Mouse (Mus musculus): ENCODE results near the gene Pheta1. TPM values are rescaled to one million over a fixed set of nuclear protein-coding genes. Genes with fewer than 3 reads are reported as not detected.

Gene Pheta1
- total RNA-seq (2021): 1 to 10 TPM; 4.7 to 6.4 TPM
- long read RNA-seq, experiment 1, transcript Pheta1-201 (4 exons, 2,368 nt): major isoform, 6 of 10 reads
- long read RNA-seq, experiment 1, partial matches to known transcripts: 0 of 10 reads
- long read RNA-seq, experiment 1, other reads (novel, unspliced or antisense): 3 of 10 reads
- long read RNA-seq, experiment 2, transcript Pheta1-201 (4 exons, 2,368 nt): major isoform, 11 of 20 reads
- long read RNA-seq, experiment 2, partial matches to known transcripts: 0 of 20 reads
- long read RNA-seq, experiment 2, other reads (novel, unspliced or antisense): 6 of 20 reads

DNA sequence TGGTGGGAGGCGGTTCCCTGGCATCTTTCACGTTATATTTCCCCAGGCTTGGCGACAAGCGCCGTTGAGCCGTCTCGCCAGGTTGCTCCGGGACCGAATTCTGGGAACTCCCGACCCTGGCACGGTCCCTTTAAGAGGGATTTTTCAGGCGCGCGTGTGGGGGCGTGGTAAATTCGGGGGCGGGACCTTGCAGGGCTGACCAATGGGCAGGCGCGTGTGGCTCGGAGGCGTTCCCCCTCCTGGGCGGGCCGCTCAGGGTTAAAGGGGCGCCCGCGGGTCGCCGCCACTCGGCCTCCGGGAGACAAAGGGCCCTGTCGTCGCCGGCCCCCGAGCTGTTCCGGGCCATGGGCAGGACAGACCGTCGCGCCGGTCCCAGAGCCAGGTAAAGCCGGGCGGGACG is at the start of gene Pheta1:
TSS of gene Pheta1 (plus strand) at position 242 of the 400 bp plus-strand sequence.
- no peak for TF ChIP-seq CTCF (IDR thresholded peaks at IDR 0.05)
- intact Hi-C loops (cut with DNase I): loop anchor here (10.0 kb wide), 1 partner anchor 54 kb away; no protein-coding TSS in a partner anchor
- peak within 1 kb of the TSS; percentile 87 for H3K27ac ChIP-seq
- DNase-seq: peak; percentile 97
- peak within 1 kb of the TSS; percentile 93 for H3K4me3 ChIP-seq

DNA sequence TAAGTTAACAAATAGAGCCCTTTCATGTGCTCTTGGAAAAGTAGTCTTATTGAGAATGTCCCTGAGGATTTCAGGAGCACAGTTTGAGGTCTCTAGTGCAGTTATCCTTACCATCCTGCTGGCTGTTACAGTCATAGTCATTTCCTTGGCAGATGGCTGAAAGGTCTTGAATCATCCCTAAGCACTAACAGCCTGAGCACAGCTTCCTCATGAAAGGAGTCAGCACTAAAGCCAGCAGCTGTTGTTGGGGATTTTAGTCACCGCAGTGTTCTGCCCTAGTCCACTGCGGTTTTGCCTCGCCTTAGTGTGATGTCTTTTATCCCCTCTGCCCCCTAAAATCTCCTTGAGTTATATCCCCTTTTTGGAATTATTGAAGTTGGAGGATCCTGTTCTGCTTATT is 41.6 kb upstream of the Pheta1 start:
- no peak for TF ChIP-seq CTCF (IDR thresholded peaks at IDR 0.05)
- no peak for DNase-seq
- peak overlapping the region; percentile 68 for H3K27ac ChIP-seq
- intact Hi-C loops (cut with DNase I): no loop called here
- no peak overlapping the region for H3K4me3 ChIP-seq

DNA sequence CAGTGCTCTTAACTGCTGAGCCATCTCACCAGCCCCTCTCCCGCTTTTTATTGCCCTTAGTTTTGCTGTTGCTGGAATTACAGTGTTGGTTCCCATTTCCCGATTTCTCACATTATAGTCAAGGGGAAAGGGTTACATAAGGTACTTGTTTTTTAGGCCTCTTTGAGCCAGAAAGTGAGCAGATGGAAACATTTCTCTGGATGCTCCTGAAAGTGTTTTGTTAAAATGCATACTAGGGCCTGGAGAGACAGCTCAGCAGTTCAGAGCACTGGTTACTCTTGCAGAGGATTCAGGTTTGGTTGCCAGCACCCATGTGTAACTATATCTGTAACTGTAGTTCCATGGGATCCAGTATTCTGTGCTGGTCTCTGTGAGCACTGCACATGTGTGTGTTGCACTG is 40.6 kb upstream of the Pheta1 start:
- DNase-seq: no peak
- intact Hi-C loops (cut with DNase I): no loop called here

DNA sequence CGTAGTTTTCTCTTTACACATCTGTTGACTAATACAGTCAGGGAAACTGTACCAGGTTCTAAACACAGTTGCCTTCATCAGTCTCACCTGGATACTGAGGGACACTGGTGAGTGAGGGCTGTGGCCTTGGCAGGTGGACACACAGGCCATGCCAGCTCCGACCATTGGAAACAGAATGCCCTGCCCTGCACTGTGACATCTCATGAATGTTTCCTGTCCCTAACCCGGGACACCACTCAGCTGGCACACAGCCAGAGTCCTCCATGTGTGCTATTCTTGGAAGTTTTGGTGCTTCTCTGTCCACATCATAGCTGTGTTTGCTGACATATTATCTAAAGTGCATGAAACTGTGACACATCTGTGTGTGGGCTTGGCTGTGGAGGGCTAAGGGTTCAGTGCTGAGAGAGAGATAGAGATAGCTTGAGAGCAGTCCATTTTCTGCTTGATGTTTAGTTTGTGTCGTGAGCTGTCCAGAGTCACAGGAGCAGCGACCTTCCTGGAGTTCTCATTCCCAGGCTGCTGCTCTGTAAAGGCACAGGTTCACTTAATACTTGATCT is 39.0 kb upstream of the Pheta1 start:
- no peak for TF ChIP-seq CTCF (IDR thresholded peaks at IDR 0.05)
- Histone ChIP-seq H3K4me3 (no peak overlapping the region), H3K27ac (peak overlapping the region; percentile 68)
- peak; percentile 62 for DNase-seq
- intact Hi-C loops (cut with DNase I): no loop called here

More for the DNA sequence above, 40.6 kb upstream of the Pheta1 start:
- H3K4me3 ChIP-seq: no peak overlapping the region
- no peak for TF ChIP-seq CTCF (IDR thresholded peaks at IDR 0.05)
- peak overlapping the region; percentile 68 for H3K27ac ChIP-seq

DNA sequence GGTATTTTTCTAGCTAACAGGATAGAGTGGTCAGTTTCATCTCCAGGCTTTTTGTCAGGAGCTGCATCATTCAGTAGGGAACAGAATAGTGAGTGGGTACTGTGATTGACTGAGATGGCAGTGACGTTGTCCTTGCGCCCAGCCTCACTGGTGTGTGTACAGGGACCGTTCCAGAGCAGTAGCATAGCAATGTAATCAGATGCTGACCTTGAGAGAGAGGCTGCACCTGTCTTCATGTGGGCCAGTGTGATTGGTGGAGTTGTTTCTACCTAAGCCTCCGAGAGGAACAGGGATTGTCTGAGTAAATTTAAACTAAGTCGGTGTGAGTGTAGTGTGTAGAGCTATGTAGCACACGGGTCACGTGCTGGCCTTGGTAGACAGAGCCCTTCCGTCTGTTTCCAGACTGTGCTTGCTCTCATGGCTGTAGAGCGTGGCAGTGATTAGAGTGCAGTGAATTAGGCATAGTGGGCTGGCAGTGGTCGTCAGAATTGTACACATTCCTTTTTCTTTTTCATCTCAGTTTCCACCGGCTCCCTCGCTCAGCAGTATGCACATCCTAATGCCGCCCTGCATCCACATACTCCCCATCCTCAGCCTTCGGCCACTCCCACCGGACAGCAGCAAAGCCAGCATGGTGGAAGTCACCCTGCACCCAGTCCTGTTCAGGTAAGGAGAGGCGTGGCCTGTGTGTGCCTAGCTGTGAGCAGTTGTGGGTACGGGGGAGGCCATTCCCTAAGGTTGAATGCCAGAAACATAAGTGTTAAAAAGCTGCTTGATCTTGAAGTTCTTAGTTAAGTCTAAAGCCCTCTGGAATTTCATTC is 38.2 kb upstream of the Pheta1 start:
- intact Hi-C loops (cut with DNase I): no loop called here
- Histone ChIP-seq H3K27ac (peak overlapping the region; percentile 68), H3K4me3 (no peak overlapping the region)
- TF ChIP-seq CTCF (IDR thresholded peaks at IDR 0.05): no peak
- no peak for DNase-seq

DNA sequence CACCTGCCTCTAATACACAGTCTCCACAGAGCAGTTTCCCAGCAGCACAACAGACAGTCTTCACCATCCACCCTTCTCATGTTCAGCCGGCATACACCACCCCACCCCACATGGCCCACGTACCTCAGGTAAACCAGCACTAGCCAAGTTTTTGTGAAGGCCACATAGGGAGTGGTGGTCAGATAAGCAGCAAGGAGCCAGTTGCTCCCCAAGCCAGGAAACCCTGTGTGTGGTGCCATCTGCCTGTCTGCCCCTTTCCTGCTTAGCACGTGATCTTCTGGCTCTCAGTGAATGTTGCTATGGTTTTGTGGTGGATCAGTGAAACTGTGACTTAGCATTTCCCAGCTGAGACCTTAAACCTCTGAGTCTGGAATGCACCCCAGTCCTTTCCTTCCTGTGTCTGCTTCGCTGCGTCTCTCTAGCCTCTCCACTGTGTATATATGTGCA is 37.3 kb upstream of the Pheta1 start:
- H3K27ac ChIP-seq: peak overlapping the region; percentile 68
- no peak for DNase-seq
- no peak for TF ChIP-seq CTCF (IDR thresholded peaks at IDR 0.05)
- no peak overlapping the region for H3K4me3 ChIP-seq
- intact Hi-C loops (cut with DNase I): no loop called here

DNA sequence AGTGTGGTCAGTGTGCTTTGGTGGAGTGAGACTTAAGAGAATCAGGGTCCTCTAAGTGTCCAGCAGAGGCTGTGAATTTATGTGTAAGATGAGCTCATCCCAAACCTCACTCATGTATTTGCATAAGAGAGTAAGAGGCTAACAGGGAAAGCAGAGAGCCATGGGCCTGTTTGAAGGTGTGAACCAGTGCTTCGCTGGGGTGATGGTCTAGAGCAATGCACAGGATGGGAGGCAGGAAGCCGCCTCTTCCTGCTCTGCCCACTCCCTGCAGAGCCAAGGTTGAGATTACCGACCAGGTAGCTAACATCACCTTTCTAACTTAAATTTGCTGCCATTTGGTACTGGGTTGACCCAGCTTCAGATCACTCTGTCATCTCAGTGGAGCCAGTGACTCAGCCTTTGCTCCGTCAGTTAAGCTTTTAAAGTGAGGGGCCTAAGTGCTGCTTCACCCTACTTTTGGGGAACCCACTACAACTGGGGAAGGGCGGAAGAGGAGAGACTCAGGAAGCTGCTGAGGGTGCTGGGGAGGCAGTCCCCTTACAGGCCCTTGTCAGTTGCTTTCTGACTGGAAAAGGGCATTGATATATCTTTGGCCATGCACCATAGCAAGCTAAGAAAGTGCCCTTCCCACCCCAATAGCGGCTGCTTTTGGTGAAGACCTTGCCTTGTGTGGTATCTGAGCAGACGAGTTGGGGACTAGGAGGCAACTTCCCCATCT is 36.1 kb upstream of the Pheta1 start:
- peak overlapping the region; percentile 68 for H3K27ac ChIP-seq
- TF ChIP-seq CTCF (IDR thresholded peaks at IDR 0.05): no peak
- intact Hi-C loops (cut with DNase I): no loop called here
- H3K4me3 ChIP-seq: no peak overlapping the region
- no peak for DNase-seq

DNA sequence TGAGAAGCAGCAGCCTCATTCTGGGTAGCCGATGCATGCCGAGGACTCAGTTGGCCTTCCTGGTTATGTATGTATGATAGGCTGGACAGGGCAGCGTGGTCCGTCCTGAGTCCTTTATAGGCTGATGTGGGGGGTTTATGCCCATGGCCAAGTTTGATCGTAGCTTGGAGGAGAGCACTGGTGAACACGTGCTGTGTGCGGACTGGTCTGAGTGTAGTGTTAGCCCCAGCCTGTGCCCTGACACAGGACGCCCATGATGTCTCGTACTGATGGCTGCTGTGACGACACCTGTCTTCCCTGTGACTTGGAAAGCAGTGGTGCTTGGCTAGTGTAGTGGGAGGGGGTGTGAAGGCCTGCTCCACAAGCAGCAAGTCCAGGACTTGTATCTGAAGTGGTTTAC is 35.0 kb upstream of the Pheta1 start:
- no peak for DNase-seq
- no peak overlapping the region for H3K4me3 ChIP-seq
- TF ChIP-seq CTCF (IDR thresholded peaks at IDR 0.05): no peak
- no peak overlapping the region for H3K27ac ChIP-seq
- intact Hi-C loops (cut with DNase I): no loop called here

DNA sequence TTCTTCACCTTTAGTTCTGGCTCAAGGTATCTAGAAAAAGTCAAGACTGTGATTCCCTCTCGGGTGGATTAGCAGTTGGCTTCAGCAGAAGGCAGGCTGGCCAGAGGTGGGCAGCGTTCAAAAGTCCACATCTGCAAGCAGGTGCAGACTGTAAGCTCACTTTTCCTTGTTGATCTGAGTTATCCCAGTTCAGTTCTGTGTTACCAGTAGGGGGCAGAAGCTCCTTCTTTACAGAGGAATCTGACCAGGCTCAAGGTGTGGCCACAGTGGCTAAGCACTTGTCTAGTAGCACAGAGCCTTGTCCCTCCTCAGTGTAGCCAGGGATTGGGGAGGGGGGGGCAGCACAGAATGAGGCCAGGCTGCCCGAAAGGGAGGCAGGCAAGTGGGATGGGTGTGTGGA is 33.7 kb upstream of the Pheta1 start:
- DNase-seq: peak; percentile 72
- peak; percentile 77 for TF ChIP-seq CTCF (IDR thresholded peaks at IDR 0.05)
- Histone ChIP-seq H3K27ac (peak overlapping the region; percentile 63), H3K4me3 (no peak overlapping the region)
- intact Hi-C loops (cut with DNase I): loop anchor here (1.0 kb wide), 1 partner anchor 27 kb away; no protein-coding TSS in a partner anchor

DNA sequence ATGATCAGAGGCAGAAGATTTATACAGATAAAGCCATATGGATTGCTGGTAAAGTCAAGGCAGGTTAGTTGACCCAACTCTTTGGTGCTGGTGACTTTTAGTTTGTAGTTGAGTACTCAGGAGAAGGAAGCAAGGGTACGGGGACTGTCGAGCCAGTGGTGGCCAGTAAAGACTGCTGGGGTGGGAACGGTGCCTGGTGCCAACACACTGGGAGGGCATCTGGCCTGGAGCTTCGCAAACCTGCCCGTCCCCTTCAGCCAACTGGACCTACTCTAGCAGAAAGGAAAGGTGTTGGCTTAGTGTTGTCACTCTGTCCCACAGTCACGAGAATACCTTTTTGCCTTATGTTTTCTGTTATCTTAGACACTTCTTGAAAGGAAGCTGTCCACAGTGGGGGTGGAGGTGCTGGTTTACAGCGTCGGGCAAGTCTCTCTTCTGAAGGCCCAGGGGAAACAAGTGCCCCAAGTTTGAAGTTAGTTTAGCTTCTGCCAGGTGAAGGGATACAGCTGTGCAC is 32.9 kb upstream of the Pheta1 start:
- DNase-seq: no peak
- H3K4me3 ChIP-seq: no peak overlapping the region
- intact Hi-C loops (cut with DNase I): loop anchor here (1.0 kb wide), 1 partner anchor 26 kb away; no protein-coding TSS in a partner anchor
- no peak overlapping the region for H3K27ac ChIP-seq
- TF ChIP-seq CTCF (IDR thresholded peaks at IDR 0.05): no peak

DNA sequence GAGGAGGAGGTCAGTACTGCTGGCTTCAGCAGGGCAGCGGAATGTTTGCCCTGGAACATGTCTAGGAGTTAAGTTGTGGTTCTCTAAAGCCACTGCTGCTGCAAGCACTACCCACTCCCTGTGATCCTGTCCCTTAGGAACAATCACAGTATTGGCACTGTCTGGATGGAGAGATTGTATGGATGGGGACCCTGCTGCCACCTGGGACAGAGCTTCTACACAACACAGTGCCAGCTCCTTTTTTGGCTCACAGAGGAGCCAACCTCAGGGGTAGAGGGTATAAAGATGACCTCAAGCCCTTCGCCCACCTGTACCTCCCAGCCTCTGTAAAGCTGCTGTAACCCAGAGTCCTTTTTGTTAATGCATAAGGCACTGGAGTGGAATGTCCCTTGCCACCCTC is 32.2 kb upstream of the Pheta1 start:
- intact Hi-C loops (cut with DNase I): no loop called here
- Histone ChIP-seq H3K4me3 (no peak overlapping the region), H3K27ac (no peak overlapping the region)
- TF ChIP-seq CTCF (IDR thresholded peaks at IDR 0.05): no peak
- DNase-seq: no peak

DNA sequence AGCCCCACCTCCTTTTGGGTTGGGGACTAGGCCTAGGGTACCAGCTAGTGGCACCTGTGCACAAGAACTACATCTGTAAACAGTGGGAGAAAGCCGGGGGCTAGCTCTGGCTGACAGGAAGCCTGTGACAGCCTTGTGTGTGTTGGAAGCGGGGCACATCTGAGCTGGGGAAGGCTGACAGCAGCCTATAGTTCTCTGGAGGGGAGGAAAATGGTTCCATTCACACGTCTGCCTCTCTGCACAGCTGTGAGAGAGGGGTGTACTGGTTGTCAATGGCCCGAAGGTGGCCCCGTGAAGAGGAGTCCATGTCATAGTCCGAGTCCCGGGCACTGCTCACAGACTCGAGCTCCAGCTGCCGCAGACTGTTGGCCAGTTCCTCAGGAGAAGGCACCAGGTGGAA is 31.2 kb upstream of the Pheta1 start:
- no peak for TF ChIP-seq CTCF (IDR thresholded peaks at IDR 0.05)
- intact Hi-C loops (cut with DNase I): no loop called here
- no peak overlapping the region for H3K27ac ChIP-seq
- no peak overlapping the region for H3K4me3 ChIP-seq
- no peak for DNase-seq
